Mouse (Mus musculus) neural tube, embryonic 15.5 days (tissue): ENCODE measurements around the gene Ffar2. TPM values are rescaled to one million over a fixed set of nuclear protein-coding genes. Genes with fewer than 3 reads are reported as not detected.

ENCODE experiments used
- ATAC-seq: fragments of 200-750 bp; cut with Nextera tagmentation; 2 replicates; pipeline ENCODE4 v1.8.0; 2017; ENCODE audit warnings: mild to moderate bottlenecking, moderate TSS enrichment, moderate library complexity; ENCODE audit not compliant: low FRiP score
- H3K27ac ChIP-seq: fragments of 300-500 bp; sonication (generic); replicated peaks from 2 replicates; pipeline ENCODE4 v1.5.1; 2015; ENCODE audit warnings: mild to moderate bottlenecking, inconsistent platforms
- H3K27me3 ChIP-seq: fragments of 300-500 bp; sonication (generic); replicated peaks from 2 replicates; pipeline ENCODE4 v1.6.1; 2015; ENCODE audit warnings: inconsistent platforms
- H3K36me3 ChIP-seq: fragments of 300-500 bp; sonication (generic); 2 replicates; pipeline ENCODE4 v1.6.1; 2015; ENCODE audit warnings: inconsistent platforms
- H3K4me1 ChIP-seq: fragments of 300-500 bp; sonication (generic); 2 replicates; pipeline ENCODE4 v1.6.1; 2015; ENCODE audit warnings: inconsistent platforms
- H3K4me2 ChIP-seq: fragments of 300-500 bp; sonication (generic); 2 replicates; pipeline ENCODE4 v1.6.1; 2015; ENCODE audit warnings: inconsistent platforms, mild to moderate bottlenecking, moderate library complexity
- H3K4me3 ChIP-seq: fragments of 300-500 bp; sonication (generic); replicated peaks from 2 replicates; pipeline ENCODE4 v1.5.1; 2015; ENCODE audit warnings: mild to moderate bottlenecking, inconsistent platforms
- H3K9ac ChIP-seq: fragments of 300-500 bp; sonication (generic); replicated peaks from 2 replicates; pipeline ENCODE4 v1.6.1; 2015; ENCODE audit warnings: mild to moderate bottlenecking, inconsistent platforms
- H3K9me3 ChIP-seq: fragments of 300-500 bp; sonication (generic); replicated peaks from 2 replicates; pipeline ENCODE4 v1.6.1; 2016; ENCODE audit warnings: inconsistent platforms
- WGBS: fragments of 180-500 bp; shearing (Covaris S2); methylation state at CpG from one replicate; pipeline ENCODE4 v1.1.7; 2015; ENCODE audit warnings: mixed read lengths; 5-methylcytosine and 5-hydroxymethylcytosine counted together
- polyA plus RNA-seq: library from polyadenylated mRNA; unstranded; fragments of >200 nt; fragmentation: Nextera tagmentation; extraction: Ambion mirVana; gene quantifications from 2 replicates; pipeline ENCODE4 v1.2.1, GENCODE M21; 2015

Gene Ffar2
- polyA plus RNA-seq, 1 experiment from 2014 or later = 0.15 TPM

GRCm38 (mm10) chr7:30821532-30821931 lies 2.0 kb downstream of the Ffar2 start:
- no peaks in the 10 kb centered on the region for H3K27me3 ChIP-seq
- H3K36me3 ChIP-seq = no peaks in the 10 kb centered on the region
- no peak overlapping the region for H3K4me2 ChIP-seq
- no peak overlapping the region for H3K27ac ChIP-seq
- H3K9me3 ChIP-seq = no peaks in the 10 kb centered on the region
- no peak for ATAC-seq
- H3K4me1 ChIP-seq = no peaks in the 10 kb centered on the region
- no peak overlapping the region for H3K4me3 ChIP-seq
- 74% methylated on average over 5 of the region's 5 CpGs for WGBS
- H3K9ac ChIP-seq = no peak overlapping the region

- Histone ChIP-seq H3K4me3 (no peak overlapping the region), H3K27me3 (no peaks in the 10 kb centered on the region), H3K9ac (no peak overlapping the region), H3K4me1 (no peaks in the 10 kb centered on the region), H3K36me3 (no peaks in the 10 kb centered on the region), H3K4me2 (no peak overlapping the region), H3K27ac (no peak overlapping the region), H3K9me3 (no peaks in the 10 kb centered on the region)
- no peak for ATAC-seq
- 71% methylated on average over 5 of the region's 7 CpGs for WGBS
These were observed 2.6 kb downstream of the Ffar2 start for GRCm38 (mm10) chr7:30820854-30821445.

GRCm38 (mm10) chr7:30820131-30820530 lies 3.4 kb downstream of the Ffar2 start:
- WGBS = 71% methylated on average over 6 of the region's 6 CpGs

GRCm38 (mm10) chr7:30812291-30812807 lies 11.2 kb downstream of the Ffar2 start:
- Histone ChIP-seq H3K27me3 (no peaks in the 10 kb centered on the region), H3K9ac (no peak overlapping the region), H3K4me2 (no peak overlapping the region), H3K27ac (no peak overlapping the region), H3K4me1 (no peaks in the 10 kb centered on the region), H3K9me3 (no peaks in the 10 kb centered on the region), H3K36me3 (no peaks in the 10 kb centered on the region), H3K4me3 (no peak overlapping the region)
- no peak for ATAC-seq
- 62% methylated on average over 6 of the region's 6 CpGs for WGBS

More at GRCm38 (mm10) chr7:30820131-30820530, 3.4 kb downstream of the Ffar2 start:
- Histone ChIP-seq H3K27ac (no peak overlapping the region), H3K27me3 (no peaks in the 10 kb centered on the region), H3K36me3 (no peaks in the 10 kb centered on the region), H3K4me1 (no peaks in the 10 kb centered on the region), H3K4me3 (no peak overlapping the region), H3K9me3 (no peaks in the 10 kb centered on the region), H3K9ac (no peak overlapping the region), H3K4me2 (no peak overlapping the region)
- ATAC-seq = no peak

GRCm38 (mm10) chr7:30811757-30812290 lies 11.8 kb downstream of the Ffar2 start:
- no peak for ATAC-seq
- 67% methylated on average over 9 of the region's 9 CpGs for WGBS
- Histone ChIP-seq H3K9ac (no peak overlapping the region), H3K4me3 (no peak overlapping the region), H3K27me3 (no peaks in the 10 kb centered on the region), H3K4me2 (no peak overlapping the region), H3K4me1 (no peaks in the 10 kb centered on the region), H3K27ac (no peak overlapping the region), H3K36me3 (no peaks in the 10 kb centered on the region), H3K9me3 (no peaks in the 10 kb centered on the region)

GRCm38 (mm10) chr7:30810319-30810718 lies 13.3 kb downstream of the Ffar2 start:
- Histone ChIP-seq H3K9ac (no peak overlapping the region), H3K36me3 (no peaks in the 10 kb centered on the region), H3K27me3 (no peaks in the 10 kb centered on the region), H3K4me3 (no peak overlapping the region), H3K9me3 (no peaks in the 10 kb centered on the region), H3K4me1 (no peaks in the 10 kb centered on the region), H3K4me2 (no peak overlapping the region), H3K27ac (no peak overlapping the region)
- no peak for ATAC-seq
- 54% methylated on average over 6 of the region's 6 CpGs for WGBS

- WGBS = 49% methylated on average over 6 of the region's 6 CpGs
- Histone ChIP-seq H3K4me1 (no peaks in the 10 kb centered on the region), H3K9me3 (no peaks in the 10 kb centered on the region), H3K4me3 (no peak overlapping the region), H3K4me2 (no peak overlapping the region), H3K27me3 (no peaks in the 10 kb centered on the region), H3K36me3 (no peaks in the 10 kb centered on the region), H3K27ac (no peak overlapping the region), H3K9ac (no peak overlapping the region)
- no peak for ATAC-seq
These were observed 17.7 kb downstream of the Ffar2 start for GRCm38 (mm10) chr7:30805924-30806323.

GRCm38 (mm10) chr7:30804026-30804715 lies 19.4 kb downstream of the Ffar2 start:
- WGBS = 87% methylated on average over 9 of the region's 9 CpGs
- Histone ChIP-seq H3K4me1 (no peaks in the 10 kb centered on the region), H3K9me3 (no peaks in the 10 kb centered on the region), H3K9ac (no peak overlapping the region), H3K27me3 (no peaks in the 10 kb centered on the region), H3K27ac (no peak overlapping the region), H3K36me3 (no peaks in the 10 kb centered on the region), H3K4me2 (no peak overlapping the region), H3K4me3 (no peak overlapping the region)
- no peak for ATAC-seq

GRCm38 (mm10) chr7:30803256-30803655 lies 20.3 kb downstream of the Ffar2 start:
- WGBS = 99% methylated on average over 3 of the region's 3 CpGs
- Histone ChIP-seq H3K9ac (no peak overlapping the region), H3K9me3 (no peaks in the 10 kb centered on the region), H3K36me3 (no peaks in the 10 kb centered on the region), H3K27me3 (no peaks in the 10 kb centered on the region), H3K4me3 (no peak overlapping the region), H3K4me1 (no peaks in the 10 kb centered on the region), H3K4me2 (no peak overlapping the region), H3K27ac (no peak overlapping the region)
- ATAC-seq = no peak

GRCm38 (mm10) chr7:30800653-30801052 lies 22.9 kb downstream of the Ffar2 start:
- Histone ChIP-seq H3K27ac (no peak overlapping the region), H3K36me3 (no peaks in the 10 kb centered on the region), H3K27me3 (no peaks in the 10 kb centered on the region), H3K4me3 (no peak overlapping the region), H3K9ac (no peak overlapping the region), H3K4me2 (no peak overlapping the region), H3K9me3 (no peaks in the 10 kb centered on the region), H3K4me1 (no peaks in the 10 kb centered on the region)
- ATAC-seq = no peak

GRCm38 (mm10) chr7:30796790-30797189 lies 26.8 kb downstream of the Ffar2 start:
- no peaks in the 10 kb centered on the region for H3K27me3 ChIP-seq
- H3K9me3 ChIP-seq = no peaks in the 10 kb centered on the region
- no peak overlapping the region for H3K4me2 ChIP-seq
- no peak for ATAC-seq
- 88% methylated on average over 1 of the region's 1 CpGs for WGBS
- no peaks in the 10 kb centered on the region for H3K36me3 ChIP-seq
- no peaks in the 10 kb centered on the region for H3K4me1 ChIP-seq
- H3K9ac ChIP-seq = no peak overlapping the region
- no peak overlapping the region for H3K4me3 ChIP-seq
- H3K27ac ChIP-seq = no peak overlapping the region

- ATAC-seq = no peak
- Histone ChIP-seq H3K27me3 (no peaks in the 10 kb centered on the region), H3K4me1 (no peaks in the 10 kb centered on the region), H3K4me3 (no peak overlapping the region), H3K36me3 (no peaks in the 10 kb centered on the region), H3K9me3 (no peaks in the 10 kb centered on the region), H3K4me2 (no peak overlapping the region), H3K9ac (no peak overlapping the region), H3K27ac (no peak overlapping the region)
These were observed 28.7 kb downstream of the Ffar2 start for GRCm38 (mm10) chr7:30794921-30795320.
